Mouse (Mus musculus): ENCODE results near the gene Gm17387.

GRCm38 (mm10) chr7:141010593-141010992 lies 18.3 kb upstream of the Gm17387 start, which contains the start of gene Ifitm3:
- TF ChIP-seq CTCF (IDR thresholded peaks at IDR 0.05; ENCODE audit: control insufficient read depth, insufficient read depth, insufficient replicate concordance, low read depth, low read length) = no peak
- TF ChIP-seq POLR2A (IDR thresholded peaks at IDR 0.05; ENCODE audit: control insufficient read depth, low read depth, low read length) = peak; percentile 23; the same call in 1 of the 2 replicates
